Mouse (Mus musculus) lung, postnatal 0 days (tissue): ENCODE results near the gene Ap2b1. TPM values are rescaled to one million over a fixed set of nuclear protein-coding genes. Genes with fewer than 3 reads are reported as not detected.

Experiments used
- ATAC-seq: fragments of 200-750 bp; cut with Nextera tagmentation; 2 replicates; pipeline ENCODE4 v1.8.0; 2017; ENCODE audit warnings: moderate library complexity
- DNase-seq: peaks from one replicate; pipeline ENCODE4 v3.0.0-alpha.2; 2016; ENCODE audit warnings: low spot score
- H3K27ac ChIP-seq: fragments of 300-500 bp; sonication (generic); 2 replicates; pipeline ENCODE4 v1.5.1; 2014; ENCODE audit warnings: antibody characterized with exemption, mild to moderate bottlenecking, low read length, mixed read lengths
- H3K27me3 ChIP-seq: fragments of 300-500 bp; sonication (generic); replicated peaks from 2 replicates; pipeline ENCODE4 v1.6.1; 2014; ENCODE audit warnings: low read length, mixed read lengths; ENCODE audit not compliant: insufficient read depth
- H3K36me3 ChIP-seq: fragments of 300-500 bp; sonication (generic); 2 replicates; pipeline ENCODE4 v1.6.1; 2014; ENCODE audit warnings: low read length, mixed read lengths; ENCODE audit not compliant: insufficient read depth
- H3K4me1 ChIP-seq: fragments of 300-500 bp; sonication (generic); 2 replicates; pipeline ENCODE4 v1.6.1; 2014; ENCODE audit warnings: antibody characterized with exemption, low read depth, low read length, mixed read lengths; ENCODE audit not compliant: insufficient read depth
- H3K4me2 ChIP-seq: fragments of 300-500 bp; sonication (generic); replicated peaks from 2 replicates; pipeline ENCODE4 v1.6.1; 2014; ENCODE audit warnings: low read depth, mild to moderate bottlenecking, low read length, moderate library complexity, mixed read lengths
- H3K4me3 ChIP-seq: fragments of 300-500 bp; sonication (generic); 2 replicates; pipeline ENCODE4 v1.5.1; 2014; ENCODE audit warnings: low read depth, low read length
- H3K9ac ChIP-seq: fragments of 300-500 bp; sonication (generic); replicated peaks from 2 replicates; pipeline ENCODE4 v1.6.1; 2014; ENCODE audit warnings: low read depth, mild to moderate bottlenecking
- H3K9me3 ChIP-seq: fragments of 300-500 bp; sonication (generic); 2 replicates; pipeline ENCODE4 v1.6.1; 2016; ENCODE audit warnings: low read length, mixed read lengths
- CTCF ChIP-seq: IDR thresholded peaks from 2 replicates; pipeline ENCODE4 v1.5.1; 2016; ENCODE audit warnings: antibody characterized with exemption, mild to moderate bottlenecking
- EP300 ChIP-seq: IDR thresholded peaks from 2 replicates; pipeline ENCODE4 v1.6.1; 2016; ENCODE audit warnings: antibody characterized with exemption, mild to moderate bottlenecking, control low read depth
- WGBS: fragments of 180-500 bp; shearing (Covaris S2); extraction: QIAGEN DNeasy Blood & Tissue Kit; methylation state at CpG from one replicate; pipeline ENCODE4 v1.1.7; 2014; 5-methylcytosine and 5-hydroxymethylcytosine counted together
- polyA plus RNA-seq: library from polyadenylated mRNA; unstranded; fragments of >200 nt; fragmentation: Nextera tagmentation; extraction: Ambion mirVana; gene quantifications from 2 replicates; pipeline ENCODE4 v1.2.1, GENCODE M21; 2015

The Ap2b1 gene
- polyA plus RNA-seq, 1 experiment from 2014 or later = 26.5 TPM

DNA sequence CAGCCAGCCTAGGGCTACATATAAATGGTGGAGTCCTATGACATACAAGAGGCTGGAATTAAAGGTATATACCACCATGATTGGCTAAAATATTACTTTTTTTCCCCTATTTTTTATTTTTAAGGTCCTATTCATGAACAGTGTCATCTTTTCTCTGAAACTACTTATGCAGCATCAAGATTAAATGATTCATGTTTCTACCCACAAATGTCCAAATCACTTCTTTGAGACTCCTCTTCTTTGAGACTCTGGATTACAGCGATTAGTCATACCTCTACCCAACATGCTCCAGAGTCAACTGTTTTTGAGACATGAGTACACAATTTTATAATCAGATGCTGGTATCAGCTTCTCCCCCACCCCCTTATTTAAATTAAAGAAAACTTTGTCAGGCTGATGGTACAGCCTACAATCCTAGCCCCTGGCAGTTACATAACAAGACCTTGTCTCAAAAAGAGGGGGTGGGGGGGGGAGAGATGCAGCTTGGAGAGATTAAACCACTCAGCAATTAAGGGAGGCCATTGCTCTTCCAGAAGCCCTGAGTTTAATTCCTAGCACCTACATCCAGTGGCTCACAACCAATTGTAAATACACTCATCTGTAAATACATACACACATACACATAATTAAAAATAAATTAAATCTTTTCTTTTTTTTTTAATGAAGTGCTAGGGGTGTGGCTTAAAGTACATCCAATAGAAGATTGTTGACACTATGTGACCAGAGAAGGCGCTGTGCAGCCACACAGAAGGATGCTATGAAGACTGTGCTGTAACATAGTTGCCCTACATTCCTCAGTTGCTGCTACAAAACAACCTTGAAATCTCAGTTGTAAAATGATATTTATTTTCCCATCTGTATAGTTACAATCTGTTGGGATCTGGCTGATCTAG is 26.6 kb upstream of the Ap2b1 start:
- Histone ChIP-seq H3K9me3 (no peaks in the 10 kb centered on the region), H3K4me3 (no peak overlapping the region; the same call in 1 of the 2 replicates), H3K9ac (no peak overlapping the region), H3K27me3 (no peaks in the 10 kb centered on the region), H3K27ac (no peak overlapping the region), H3K4me2 (peak overlapping the region; percentile 68; the same call in 1 of the 2 replicates), H3K4me1 (no peaks in the 10 kb centered on the region), H3K36me3 (no peaks in the 10 kb centered on the region)
- 25% methylated on average over 2 of the region's 2 CpGs for WGBS
- DNase-seq = peak; percentile 60
- TF ChIP-seq CTCF = peak; percentile 55
- no peak for TF ChIP-seq EP300
- no peak for ATAC-seq

DNA sequence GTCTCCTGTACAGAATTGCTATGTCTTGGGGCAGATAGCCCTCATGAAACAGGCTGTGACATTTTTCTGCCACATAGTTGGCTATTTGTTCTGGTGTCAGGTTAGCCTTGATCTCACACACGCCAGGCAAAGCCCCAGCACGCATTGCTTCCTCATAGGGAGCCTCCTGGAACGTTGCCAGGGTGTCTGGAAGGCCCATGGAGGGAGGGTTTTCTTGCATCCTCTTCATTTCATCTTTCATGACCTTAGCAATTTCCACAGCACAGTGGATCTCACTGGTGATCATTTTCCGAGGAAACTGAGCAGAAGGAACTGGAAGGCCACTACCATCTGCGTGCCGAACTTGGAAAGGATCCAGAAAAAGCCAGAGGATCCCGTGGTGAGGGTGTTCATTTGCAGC is 22.6 kb upstream of the Ap2b1 start:
- no peak for TF ChIP-seq EP300
- no peak for TF ChIP-seq CTCF
- H3K4me2 ChIP-seq = no peak overlapping the region
- H3K4me1 ChIP-seq = no peaks in the 10 kb centered on the region
- H3K9me3 ChIP-seq = no peaks in the 10 kb centered on the region
- H3K9ac ChIP-seq = no peak overlapping the region
- H3K27me3 ChIP-seq = no peaks in the 10 kb centered on the region
- ATAC-seq = no peak
- no peak overlapping the region for H3K27ac ChIP-seq
- DNase-seq = no peak
- no peaks in the 10 kb centered on the region for H3K36me3 ChIP-seq
- no peak overlapping the region for H3K4me3 ChIP-seq
- 30% methylated on average over 7 of the region's 7 CpGs for WGBS

DNA sequence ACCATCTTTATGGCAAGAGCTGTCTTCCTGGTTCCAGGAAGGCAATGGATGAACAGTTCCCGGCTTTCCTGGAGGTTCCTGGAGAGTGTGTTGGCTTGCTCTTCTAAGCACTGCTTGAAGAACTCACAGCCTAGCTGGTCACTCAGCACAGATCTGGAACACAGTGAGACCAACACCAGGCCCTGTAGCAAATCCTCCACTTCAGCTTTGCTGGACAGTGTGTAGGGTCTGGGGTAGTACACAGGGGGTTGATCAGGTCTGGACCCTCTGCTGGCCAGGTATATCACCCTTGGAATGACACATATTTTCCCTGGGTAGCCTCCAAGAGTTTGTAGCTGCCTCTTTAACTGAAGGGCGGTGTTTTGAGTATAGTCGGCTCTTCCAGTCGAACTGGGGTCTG is 19.8 kb upstream of the Ap2b1 start:
- no peak for ATAC-seq
- 71% methylated on average over 4 of the region's 4 CpGs for WGBS
- Histone ChIP-seq H3K27me3 (no peaks in the 10 kb centered on the region), H3K9ac (no peak overlapping the region), H3K27ac (no peak overlapping the region), H3K36me3 (no peaks in the 10 kb centered on the region), H3K4me1 (no peaks in the 10 kb centered on the region), H3K9me3 (no peaks in the 10 kb centered on the region), H3K4me3 (no peak overlapping the region), H3K4me2 (no peak overlapping the region)
- TF ChIP-seq EP300 (no peak), CTCF (no peak)
- no peak for DNase-seq

DNA sequence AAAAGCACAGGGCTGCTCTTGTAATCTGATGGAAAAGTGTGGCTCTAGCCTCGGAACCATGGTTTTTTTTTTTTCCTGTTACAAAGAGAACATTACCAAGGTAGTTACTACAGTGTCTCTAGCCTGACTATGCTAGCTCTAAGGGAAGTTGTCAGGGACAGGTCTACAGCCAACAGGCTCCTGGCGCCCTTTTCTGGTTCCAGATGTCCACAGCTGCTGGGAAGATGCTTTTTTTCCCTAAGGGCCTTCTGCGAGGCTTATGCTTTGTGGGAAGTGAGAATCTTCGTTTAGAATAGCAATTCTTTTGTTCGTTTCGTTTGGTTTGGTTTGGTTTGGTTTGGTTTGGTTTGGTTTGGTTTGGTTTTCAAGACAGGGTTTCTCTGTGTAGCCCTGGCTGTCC is 19.1 kb upstream of the Ap2b1 start:
- ATAC-seq = no peak
- H3K4me1 ChIP-seq = no peaks in the 10 kb centered on the region

DNA sequence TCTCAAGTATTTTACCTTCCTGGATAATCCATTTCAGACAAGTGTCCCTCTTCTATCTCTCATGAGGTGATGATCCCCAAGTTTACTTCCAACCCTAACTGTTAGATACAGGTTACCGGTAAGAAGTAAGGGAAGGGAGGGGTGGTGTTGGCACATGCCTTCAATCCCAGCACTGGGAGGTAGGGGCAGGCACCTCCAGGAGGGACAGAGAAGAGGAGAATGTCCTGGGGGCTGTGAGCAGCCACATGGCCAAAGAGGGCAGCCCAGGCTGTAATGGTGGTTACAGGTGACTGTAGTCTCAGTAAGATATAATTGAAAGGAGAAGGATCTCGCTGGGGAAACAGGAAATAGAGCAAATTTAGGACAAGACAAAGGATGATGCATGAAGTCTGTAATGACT is 16.7 kb upstream of the Ap2b1 start:
- WGBS = 40% methylated on average over 2 of the region's 2 CpGs

More for the DNA sequence above, 19.1 kb upstream of the Ap2b1 start:
- no peaks in the 10 kb centered on the region for H3K9me3 ChIP-seq
- TF ChIP-seq EP300 = no peak
- no peak for TF ChIP-seq CTCF
- no peak overlapping the region for H3K4me2 ChIP-seq
- H3K36me3 ChIP-seq = no peaks in the 10 kb centered on the region
- H3K27me3 ChIP-seq = no peaks in the 10 kb centered on the region
- WGBS = 66% methylated on average over 6 of the region's 6 CpGs
- H3K27ac ChIP-seq = no peak overlapping the region
- no peak for DNase-seq
- no peak overlapping the region for H3K4me3 ChIP-seq
- no peak overlapping the region for H3K9ac ChIP-seq

DNA sequence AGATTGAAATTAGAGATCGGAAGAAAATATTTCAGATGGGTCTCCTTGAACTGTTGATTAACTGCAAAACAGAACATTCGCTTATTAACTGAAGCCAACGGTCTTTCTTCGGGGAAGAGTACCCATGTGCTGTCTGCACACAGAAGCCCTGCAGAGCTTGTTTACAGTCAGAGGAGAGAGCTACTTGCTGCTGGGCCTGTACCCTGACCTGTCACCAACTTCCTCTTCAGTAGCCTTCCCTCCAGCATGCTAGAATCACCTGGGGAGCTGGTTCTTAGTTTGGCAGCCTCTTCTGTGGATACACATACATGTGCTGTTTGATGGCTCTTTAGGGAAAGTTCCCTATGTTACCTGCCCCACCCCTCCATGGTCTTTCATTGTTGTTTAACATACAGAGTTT is 13.2 kb upstream of the Ap2b1 start:
- no peak for DNase-seq
- H3K4me3 ChIP-seq = no peak overlapping the region
- no peak overlapping the region for H3K9ac ChIP-seq
- TF ChIP-seq EP300 (no peak), CTCF (no peak)
- no peak overlapping the region for H3K27ac ChIP-seq
- H3K4me1 ChIP-seq = no peaks in the 10 kb centered on the region; the same call in 1 of the 2 replicates
- no peaks in the 10 kb centered on the region for H3K27me3 ChIP-seq
- no peak overlapping the region for H3K4me2 ChIP-seq
- H3K9me3 ChIP-seq = no peaks in the 10 kb centered on the region
- ATAC-seq = no peak
- H3K36me3 ChIP-seq = no peaks in the 10 kb centered on the region
- WGBS = 94% methylated on average over 4 of the region's 4 CpGs

More for the DNA sequence above, 16.7 kb upstream of the Ap2b1 start:
- DNase-seq (no peak), ATAC-seq (no peak)
- H3K4me2 ChIP-seq = no peak overlapping the region
- H3K4me1 ChIP-seq = no peaks in the 10 kb centered on the region
- H3K27ac ChIP-seq = no peak overlapping the region
- no peak overlapping the region for H3K4me3 ChIP-seq
- no peaks in the 10 kb centered on the region for H3K27me3 ChIP-seq
- no peak for TF ChIP-seq CTCF
- no peak for TF ChIP-seq EP300
- H3K36me3 ChIP-seq = no peaks in the 10 kb centered on the region
- no peaks in the 10 kb centered on the region for H3K9me3 ChIP-seq
- no peak overlapping the region for H3K9ac ChIP-seq
